Mouse (Mus musculus) megakaryocyte, embryonic 14.5 days (primary cell): ENCODE data around the gene Plch2. TPM values are rescaled to one million over a fixed set of nuclear protein-coding genes. Genes with fewer than 3 reads are reported as not detected.

Experiments used
- H3K27me3 ChIP-seq: replicated peaks from 2 replicates; pipeline ENCODE3; 2012; ENCODE audit warnings: inconsistent platforms
- H3K36me3 ChIP-seq: replicated peaks from 2 replicates; pipeline ENCODE3; 2012; ENCODE audit warnings: low read length, inconsistent platforms, mixed read lengths
- H3K4me1 ChIP-seq: 2 replicates; pipeline ENCODE4 v1.6.1; 2012; ENCODE audit warnings: inconsistent platforms
- H3K4me3 ChIP-seq: replicated peaks from 2 replicates; pipeline ENCODE3; 2012; ENCODE audit warnings: moderate library complexity, mild to moderate bottlenecking, inconsistent platforms
- H3K9me3 ChIP-seq: 2 replicates; pipeline ENCODE4 v1.6.1; 2012; ENCODE audit warnings: inconsistent platforms
- FLI1 ChIP-seq: IDR thresholded peaks from 2 replicates; pipeline ENCODE4 v1.6.1; 2012; ENCODE audit warnings: low read length, inconsistent platforms, mixed read lengths
- GATA1 ChIP-seq: IDR thresholded peaks from 3 replicates; pipeline ENCODE4 v1.6.1; 2012; ENCODE audit warnings: mixed read lengths, low read length, inconsistent platforms, borderline replicate concordance
- polyA plus RNA-seq: library from polyadenylated mRNA; stranded (reverse); fragments of >175 nt; gene quantifications from 2 replicates; pipeline ENCODE4 v1.2.3, GENCODE M21; 2012; ENCODE audit warnings: low replicate concordance; ENCODE audit not compliant: insufficient read depth

The Plch2 gene
- polyA plus RNA-seq, 1 experiment: 0.27 TPM

DNA sequence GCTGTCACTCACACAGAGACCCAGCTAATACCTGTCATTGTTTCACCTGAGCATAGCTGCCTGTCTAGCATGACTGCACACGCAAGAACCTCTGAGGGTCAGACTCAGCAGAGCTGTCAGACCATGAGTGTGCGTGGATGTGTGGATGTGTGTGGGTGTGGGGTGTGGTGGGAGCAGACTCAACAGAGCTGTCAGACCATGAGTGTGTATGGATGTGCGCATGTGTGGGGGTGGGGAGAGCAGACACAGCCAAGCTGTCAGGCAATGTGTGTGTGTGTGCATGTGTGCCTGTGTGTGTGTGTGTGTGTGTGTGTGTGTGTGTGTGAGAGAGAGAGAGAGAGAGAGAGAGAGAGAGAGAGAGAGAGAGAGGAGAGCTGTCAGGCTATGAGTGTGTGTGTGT is 51.3 kb downstream of the Plch2 start:
- Histone ChIP-seq H3K36me3 (no peaks in the 10 kb centered on the region), H3K4me1 (peaks cover 8% of the 10 kb centered on the region; the same call in 1 of the 2 replicates), H3K9me3 (no peaks in the 10 kb centered on the region), H3K4me3 (no peak overlapping the region), H3K27me3 (peaks cover 79% of the 10 kb centered on the region)
- TF ChIP-seq FLI1 (no peak), GATA1 (no peak)

DNA sequence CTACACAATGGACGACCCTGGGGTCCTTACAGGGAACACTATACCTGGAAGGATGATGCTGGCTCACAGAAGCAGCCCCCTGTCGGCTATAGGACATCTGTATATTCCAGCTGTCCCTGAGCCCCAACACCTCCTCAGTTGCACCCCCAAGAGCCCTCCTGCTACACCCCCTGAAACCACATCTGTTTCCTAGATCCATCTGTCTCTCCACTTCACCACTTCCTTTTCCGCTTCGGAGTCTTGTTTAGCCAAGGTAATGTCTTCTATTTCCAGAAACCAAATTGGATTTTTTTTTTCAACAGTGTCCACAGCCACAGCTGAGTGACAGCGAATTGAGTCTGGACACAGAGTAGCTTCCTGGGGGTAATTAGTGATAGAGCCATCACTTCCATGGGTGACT is 57.2 kb downstream of the Plch2 start:
- Histone ChIP-seq H3K27me3 (peaks cover 71% of the 10 kb centered on the region), H3K4me3 (no peak overlapping the region), H3K36me3 (no peaks in the 10 kb centered on the region), H3K4me1 (peaks cover 24% of the 10 kb centered on the region), H3K9me3 (no peaks in the 10 kb centered on the region)
- TF ChIP-seq GATA1: no peak
- no peak for TF ChIP-seq FLI1

GRCm38 (mm10) chr4:154996572-154997154 is 59.9 kb downstream of the Plch2 start:
- Histone ChIP-seq H3K36me3 (no peaks in the 10 kb centered on the region), H3K4me1 (peaks cover 24% of the 10 kb centered on the region), H3K27me3 (peaks cover 78% of the 10 kb centered on the region)

DNA sequence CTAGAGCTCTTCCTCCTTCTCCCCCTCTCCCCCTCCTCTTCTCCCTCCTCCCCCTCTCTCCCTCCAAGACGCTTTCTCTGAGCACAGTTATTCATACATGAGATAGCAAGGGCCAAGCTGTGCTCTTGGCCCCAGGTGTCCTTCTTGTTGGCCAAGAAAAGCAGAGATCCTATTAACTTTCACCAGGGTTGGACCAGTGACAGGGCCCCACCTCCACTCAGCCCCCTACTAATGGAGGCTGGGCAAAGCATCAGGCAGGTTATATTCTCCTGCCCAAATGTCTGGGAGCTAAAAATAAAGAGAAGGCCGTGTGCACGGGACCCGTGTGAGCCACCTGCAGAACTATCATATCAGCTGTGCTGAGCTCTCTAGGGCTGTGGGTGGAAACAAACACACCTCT is 61.7 kb downstream of the Plch2 start:
- Histone ChIP-seq H3K36me3 (no peaks in the 10 kb centered on the region), H3K9me3 (no peaks in the 10 kb centered on the region), H3K4me1 (peaks cover 15% of the 10 kb centered on the region), H3K27me3 (peaks cover 81% of the 10 kb centered on the region), H3K4me3 (no peak overlapping the region)
- TF ChIP-seq FLI1: no peak
- TF ChIP-seq GATA1: no peak

More at GRCm38 (mm10) chr4:154996572-154997154, 59.9 kb downstream of the Plch2 start:
- Histone ChIP-seq H3K9me3 (no peaks in the 10 kb centered on the region), H3K4me3 (no peak overlapping the region)
- TF ChIP-seq FLI1 (no peak), GATA1 (no peak)

DNA sequence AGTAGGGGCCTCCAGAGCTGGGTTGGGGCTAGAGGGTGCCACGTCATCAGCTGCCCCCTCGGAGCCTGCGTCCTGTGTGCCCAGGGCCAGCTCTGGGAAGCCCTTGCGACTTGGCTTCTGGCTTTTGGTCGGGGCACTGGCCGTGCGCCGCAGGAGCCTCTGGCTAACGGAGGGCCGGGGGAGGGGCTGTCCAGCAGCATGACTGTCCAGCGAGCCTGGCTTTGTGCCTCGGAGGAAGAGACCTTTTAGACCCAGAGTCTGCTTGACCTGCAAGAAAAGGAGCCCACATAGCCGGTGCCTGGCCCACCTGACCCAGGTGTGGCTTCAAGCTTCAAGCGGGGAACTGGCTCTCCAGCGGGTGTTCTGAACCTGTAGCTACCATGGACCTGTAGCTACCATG is 69.8 kb downstream of the Plch2 start:
- H3K27me3 ChIP-seq: peaks cover 65% of the 10 kb centered on the region
- peaks cover 10% of the 10 kb centered on the region for H3K36me3 ChIP-seq
- peaks cover 22% of the 10 kb centered on the region for H3K4me1 ChIP-seq
- no peak overlapping the region for H3K4me3 ChIP-seq
- no peak for TF ChIP-seq GATA1
- TF ChIP-seq FLI1: no peak
- no peaks in the 10 kb centered on the region for H3K9me3 ChIP-seq

DNA sequence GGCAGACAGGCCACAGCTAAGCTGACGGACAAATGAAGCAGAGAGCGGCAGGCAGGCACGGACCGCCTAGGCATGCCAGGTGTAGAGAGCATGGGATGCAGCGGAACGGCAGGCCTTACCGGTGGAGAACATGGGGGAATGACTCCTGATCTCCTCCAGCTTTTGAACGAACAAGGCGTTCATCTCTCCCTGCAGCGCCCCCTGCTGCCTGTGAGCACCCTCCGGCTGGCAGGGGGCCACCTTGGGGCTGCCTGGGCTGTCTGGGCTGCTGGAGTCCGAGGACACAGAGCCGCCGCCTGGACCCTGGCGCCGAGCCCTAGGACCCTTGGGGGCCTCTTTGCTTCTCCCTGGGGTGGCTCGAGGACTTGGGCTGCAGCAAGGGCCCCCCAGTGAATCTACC is 70.5 kb downstream of the Plch2 start:
- no peak for TF ChIP-seq FLI1
- no peak for TF ChIP-seq GATA1
- Histone ChIP-seq H3K4me3 (peak overlapping the region; percentile 83), H3K27me3 (peaks cover 59% of the 10 kb centered on the region)

DNA sequence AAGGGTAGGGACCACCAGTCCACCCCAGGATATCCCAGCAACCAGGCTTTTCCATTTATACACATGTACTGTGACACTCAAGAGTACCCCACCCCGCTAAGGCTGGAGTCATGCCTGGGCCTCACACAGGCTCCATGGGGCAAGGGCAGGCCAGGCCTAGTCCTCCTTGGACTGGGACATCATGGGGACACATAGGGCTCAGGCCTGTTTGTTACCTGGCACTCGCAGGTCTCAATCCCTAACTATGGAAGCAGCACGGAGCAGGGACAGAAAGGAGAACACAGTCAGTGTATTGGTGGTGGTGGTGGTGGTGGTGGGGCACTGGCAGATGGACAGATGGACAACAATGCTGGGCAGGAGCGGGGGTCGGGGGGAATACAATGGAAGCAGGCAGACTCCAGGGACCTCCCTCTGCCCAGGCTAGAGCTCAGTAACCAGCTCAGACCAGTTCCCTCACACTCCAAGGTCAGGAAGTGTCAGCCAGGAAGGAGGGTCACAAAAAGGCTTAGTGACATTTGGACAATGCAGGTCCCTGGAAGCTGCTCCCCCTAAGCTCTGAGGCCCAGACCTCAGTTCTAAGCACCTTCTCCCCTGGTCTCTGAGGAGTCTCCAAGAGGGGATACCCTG is 71.3 kb downstream of the Plch2 start:
- Histone ChIP-seq H3K36me3 (peaks cover 25% of the 10 kb centered on the region), H3K4me3 (no peak overlapping the region), H3K27me3 (peaks cover 52% of the 10 kb centered on the region), H3K9me3 (no peaks in the 10 kb centered on the region), H3K4me1 (peaks cover 27% of the 10 kb centered on the region)
- TF ChIP-seq FLI1 (no peak), GATA1 (no peak)

More for the DNA sequence above, 70.5 kb downstream of the Plch2 start:
- peaks cover 16% of the 10 kb centered on the region for H3K36me3 ChIP-seq
- H3K9me3 ChIP-seq: no peaks in the 10 kb centered on the region
- H3K4me1 ChIP-seq: peaks cover 27% of the 10 kb centered on the region

- H3K27me3 ChIP-seq: peaks cover 37% of the 10 kb centered on the region
- peaks cover 27% of the 10 kb centered on the region for H3K4me1 ChIP-seq
- no peaks in the 10 kb centered on the region for H3K9me3 ChIP-seq
- H3K36me3 ChIP-seq: peaks cover 40% of the 10 kb centered on the region
- TF ChIP-seq FLI1 (no peak), GATA1 (no peak)
- no peak overlapping the region for H3K4me3 ChIP-seq
Observed at GRCm38 (mm10) chr4:154983767-154984166, 72.8 kb downstream of the Plch2 start.

- Histone ChIP-seq H3K36me3 (peaks cover 52% of the 10 kb centered on the region), H3K4me3 (no peak overlapping the region), H3K4me1 (peaks cover 27% of the 10 kb centered on the region), H3K27me3 (peaks cover 24% of the 10 kb centered on the region), H3K9me3 (no peaks in the 10 kb centered on the region)
- TF ChIP-seq GATA1 (no peak), FLI1 (no peak)
Observed at GRCm38 (mm10) chr4:154982247-154983120, 74.1 kb downstream of the Plch2 start.

DNA sequence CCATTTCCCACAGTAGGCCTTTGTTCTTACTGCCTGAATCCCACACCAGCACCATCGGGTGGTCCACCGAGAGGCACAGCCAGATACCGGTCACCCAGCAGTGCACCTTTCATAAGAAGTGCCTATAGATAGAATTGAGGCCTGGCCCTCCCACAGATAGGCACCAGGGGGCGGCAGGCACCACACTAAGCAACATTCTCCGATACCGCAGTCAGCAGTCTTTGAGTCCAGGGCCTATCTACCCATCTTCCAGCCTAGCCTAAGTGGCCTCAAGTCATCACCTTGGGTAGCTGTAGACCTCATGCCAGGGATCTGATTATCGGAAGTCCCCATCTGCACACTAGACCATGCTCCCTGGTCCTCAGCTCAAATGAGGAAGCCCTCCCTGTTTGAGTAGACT is 75.1 kb downstream of the Plch2 start:
- H3K36me3 ChIP-seq: peaks cover 62% of the 10 kb centered on the region

More for the DNA sequence above, 75.1 kb downstream of the Plch2 start:
- Histone ChIP-seq H3K4me3 (no peak overlapping the region), H3K4me1 (peaks cover 27% of the 10 kb centered on the region), H3K27me3 (peaks cover 15% of the 10 kb centered on the region), H3K9me3 (no peaks in the 10 kb centered on the region)
- TF ChIP-seq GATA1 (no peak), FLI1 (no peak)
